Mouse (Mus musculus): ENCODE measurements around the gene Rprd2. TPM values are rescaled to one million over a fixed set of nuclear protein-coding genes. Genes with fewer than 3 reads are reported as not detected.

Rprd2 gene
- 18.6 and 19.4 TPM in 2 replicates for polyA plus RNA-seq (2015; fragmentation: Nextera tagmentation; extraction: Ambion mirVana)

DNA sequence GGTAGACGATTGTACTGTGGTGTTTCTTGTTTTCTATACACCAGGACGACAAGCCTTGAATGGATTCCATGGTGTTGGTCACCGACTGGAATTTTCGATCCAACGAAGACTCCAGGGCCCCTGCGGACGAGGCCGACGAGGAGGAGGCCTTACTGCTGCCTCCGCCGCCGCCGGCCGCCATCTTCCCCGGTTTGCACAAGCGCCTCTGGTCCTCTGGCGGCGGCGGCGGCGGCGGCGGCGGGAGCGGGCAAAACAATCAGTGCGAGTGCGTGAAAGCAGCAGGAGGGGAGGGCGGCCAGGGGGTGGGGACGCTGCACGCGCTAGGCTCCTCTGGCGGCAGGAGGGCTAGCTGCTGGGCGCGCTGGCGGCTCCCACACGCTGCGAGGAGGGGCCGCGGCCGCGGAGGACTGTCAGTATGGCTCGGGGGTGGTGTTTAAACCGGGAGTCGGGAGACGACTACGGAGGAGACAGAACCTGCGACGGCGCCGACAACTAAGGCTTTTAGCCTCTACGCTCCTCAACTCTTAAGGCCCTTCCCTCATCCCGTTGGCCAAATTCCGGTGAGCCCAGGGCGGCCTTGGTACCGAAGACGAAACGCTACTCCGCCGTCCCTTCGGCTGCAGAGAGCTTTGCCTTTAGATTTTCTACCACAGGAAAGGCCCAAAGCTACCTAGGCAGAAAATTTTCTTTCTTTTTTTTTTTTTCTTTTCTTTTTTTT, at the start of gene Rprd2:
Gene Rprd2, minus strand, starts transcription at position 293 of the 718 bp plus-strand sequence.

DNA sequence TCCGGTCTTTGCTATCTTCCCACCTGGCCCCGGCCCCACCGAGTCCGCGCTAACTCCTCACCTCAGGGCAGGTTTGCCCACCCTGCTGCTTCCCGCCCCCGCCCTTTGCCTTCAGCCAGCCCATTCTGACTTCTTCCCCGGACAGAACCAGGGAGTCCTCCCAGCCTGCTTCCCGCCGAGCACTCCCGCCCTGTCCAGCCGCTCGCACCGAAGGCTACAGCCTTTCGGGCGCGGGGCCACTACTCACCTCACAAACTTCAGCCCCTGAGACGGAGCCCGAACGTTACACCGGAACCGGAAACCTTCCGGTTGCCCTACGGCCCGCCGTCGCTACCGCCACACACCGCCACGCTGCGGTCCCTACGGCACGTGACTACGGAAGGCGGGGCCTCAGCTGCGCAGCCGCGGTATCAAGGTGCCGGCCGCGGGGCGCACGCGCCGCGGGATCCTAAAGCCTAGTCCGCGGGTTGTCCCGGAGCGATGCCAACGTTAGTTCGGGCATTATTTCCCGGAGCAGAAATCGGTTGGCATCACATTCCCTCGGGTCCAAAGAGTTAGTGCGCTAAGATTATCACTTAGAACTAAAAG, 36.9 kb upstream of the Rprd2 start, which contains the start of gene Prpf3:
Gene Prpf3, minus strand, starts transcription at position 384 of the 588 bp plus-strand sequence.

GRCm38 (mm10) chr3:95760106-95760505, 58.6 kb downstream of the Rprd2 start, which contains the start of gene Tars2:
TSS of gene Tars2 (minus strand) at chr3:95760206.

DNA sequence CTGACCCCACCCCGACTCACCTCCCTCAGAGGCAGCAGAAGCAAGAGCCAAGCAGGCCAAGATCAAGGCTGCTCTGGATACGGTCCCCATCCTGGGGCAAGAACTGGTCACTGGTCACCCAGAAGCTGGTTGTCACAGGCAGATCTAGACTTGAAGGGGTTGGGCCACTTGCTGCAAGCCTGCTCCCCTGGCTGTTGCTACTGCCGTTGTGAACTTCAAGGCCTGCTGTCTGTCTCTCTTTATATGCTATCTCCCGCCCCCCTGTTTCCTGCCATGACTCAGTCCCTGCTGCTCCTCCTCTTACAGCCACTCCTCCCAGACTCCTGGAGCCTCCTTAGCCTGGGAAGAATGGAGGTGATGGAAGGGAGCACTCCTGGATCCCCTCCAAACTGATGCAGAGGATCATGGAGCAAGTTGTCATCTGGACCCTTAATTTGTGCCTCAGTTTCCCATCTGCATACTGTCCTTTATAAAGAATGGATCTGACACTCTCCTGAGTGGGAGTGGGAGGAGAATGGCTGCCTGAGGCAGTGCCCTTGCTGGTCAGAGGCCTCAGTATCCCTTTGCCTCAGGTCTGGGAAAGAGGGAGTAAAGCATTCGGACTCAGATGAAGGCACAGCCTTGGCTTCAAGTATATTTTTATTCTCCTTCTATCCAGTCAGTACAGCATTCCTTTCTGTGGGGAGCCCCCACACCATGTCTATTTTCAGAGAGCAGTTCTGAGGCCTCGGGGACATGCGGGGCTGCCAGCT, 79.1 kb downstream of the Rprd2 start, which contains the start of gene Ecm1:
Gene Ecm1, minus strand, starts transcription at position 217 of the 752 bp plus-strand sequence.

Small RNA genes within 50 kb of the gene (microRNA-seq; reads per million reads assigned to microRNA genes)
- gene Mir7014: not detected

Other genes with a start within 250 kb of the Rprd2 start
- 19.0 and 20.1 TPM in 2 replicates for gene Golph3l, start 229.9 kb downstream of the Rprd2 start, polyA plus RNA-seq (2015; fragmentation: Nextera tagmentation; extraction: Ambion mirVana)
- gene Ensa, start 193.9 kb downstream of the Rprd2 start, polyA plus RNA-seq (2015; fragmentation: Nextera tagmentation; extraction: Ambion mirVana): 125 and 136 TPM in 2 replicates
- 37.3 and 47.5 TPM in 2 replicates for gene Mcl1, start 160.1 kb downstream of the Rprd2 start, polyA plus RNA-seq (2015; fragmentation: Nextera tagmentation; extraction: Ambion mirVana)
- 3.1 TPM in 2 replicates for gene Adamtsl4, start 130.9 kb downstream of the Rprd2 start, polyA plus RNA-seq (2015; fragmentation: Nextera tagmentation; extraction: Ambion mirVana)
- 13.1 and 19.6 TPM in 2 replicates for gene Ecm1, start 79.3 kb downstream of the Rprd2 start, polyA plus RNA-seq (2015; fragmentation: Nextera tagmentation; extraction: Ambion mirVana)
- 36.3 and 41.3 TPM in 2 replicates for gene Tars2, start 58.7 kb downstream of the Rprd2 start, polyA plus RNA-seq (2015; fragmentation: Nextera tagmentation; extraction: Ambion mirVana)
- 15.8 and 22.0 TPM in 2 replicates for gene Prpf3, start 37.0 kb upstream of the Rprd2 start, polyA plus RNA-seq (2015; fragmentation: Nextera tagmentation; extraction: Ambion mirVana)
- gene Mrps21, start 52.7 kb upstream of the Rprd2 start, polyA plus RNA-seq (2015; fragmentation: Nextera tagmentation; extraction: Ambion mirVana): 266 and 288 TPM in 2 replicates
- gene Ciart, start 63.4 kb upstream of the Rprd2 start, polyA plus RNA-seq (2015; fragmentation: Nextera tagmentation; extraction: Ambion mirVana): 6.5 and 7.3 TPM in 2 replicates
- gene BC028528, start 73.1 kb upstream of the Rprd2 start, polyA plus RNA-seq (2015; fragmentation: Nextera tagmentation; extraction: Ambion mirVana): 22.7 and 24.3 TPM in 2 replicates
- gene Aph1a, start 75.1 kb upstream of the Rprd2 start, polyA plus RNA-seq (2015; fragmentation: Nextera tagmentation; extraction: Ambion mirVana): 36.6 and 37.6 TPM in 2 replicates
- 4.6 and 7.2 TPM in 2 replicates for gene Car14, start 85.8 kb upstream of the Rprd2 start, polyA plus RNA-seq (2015; fragmentation: Nextera tagmentation; extraction: Ambion mirVana)
- 80.1 and 84.7 TPM in 2 replicates for gene Anp32e, start 110.4 kb upstream of the Rprd2 start, polyA plus RNA-seq (2015; fragmentation: Nextera tagmentation; extraction: Ambion mirVana)
- gene Plekho1, start 177.1 kb upstream of the Rprd2 start, polyA plus RNA-seq (2015; fragmentation: Nextera tagmentation; extraction: Ambion mirVana): 37.5 and 41.6 TPM in 2 replicates
- 56.3 and 64.0 TPM in 2 replicates for gene Vps45, start 239.6 kb upstream of the Rprd2 start, polyA plus RNA-seq (2015; fragmentation: Nextera tagmentation; extraction: Ambion mirVana)